In the genomic region with DNA sequence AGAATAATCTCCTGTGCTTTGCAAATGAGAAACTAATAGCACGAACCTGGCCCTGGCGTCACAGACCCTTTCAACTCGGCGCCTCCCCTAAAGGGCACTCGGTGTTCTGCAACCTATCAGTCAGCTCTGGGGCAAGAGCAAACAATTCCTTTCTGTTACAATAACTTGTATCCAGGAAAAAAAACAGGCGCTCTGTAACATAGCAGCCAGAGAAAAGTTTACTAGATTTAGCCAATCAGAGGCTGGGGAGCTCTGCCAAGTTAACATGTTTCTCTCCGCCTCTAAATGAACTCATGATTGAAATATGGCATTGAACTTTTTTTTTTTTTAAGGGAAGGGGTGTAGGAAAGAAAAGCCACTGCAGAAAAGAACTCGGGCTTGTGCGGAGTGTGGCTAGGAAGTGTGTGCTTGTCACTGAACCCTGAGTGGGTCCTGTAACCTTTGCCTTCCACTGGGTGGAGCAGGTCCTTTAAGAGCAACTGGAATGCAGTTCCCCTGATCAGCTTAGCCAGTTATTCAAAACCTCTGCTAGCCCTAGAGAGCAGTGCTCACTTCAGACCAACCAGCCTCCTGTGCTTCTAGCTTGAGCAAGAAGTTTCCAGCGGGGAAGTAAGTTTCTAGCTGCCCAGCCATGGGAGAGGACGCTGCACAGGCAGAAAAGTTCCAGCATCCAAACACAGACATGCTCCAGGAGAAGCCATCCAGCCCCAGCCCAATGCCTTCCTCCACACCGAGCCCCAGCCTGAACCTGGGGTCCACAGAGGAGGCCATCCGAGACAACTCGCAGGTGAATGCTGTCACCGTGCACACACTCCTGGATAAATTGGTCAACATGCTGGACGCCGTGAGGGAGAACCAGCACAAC, we compare ENCODE assay signal across 8 mouse cellular contexts. TPM values are rescaled to one million over a fixed set of nuclear protein-coding genes. Genes with fewer than 3 reads are reported as not detected.
A peak's percentile ranks its signal among the peaks of the same experiment; 100 is the strongest.
DNase-seq lines count a peak whose midpoint lies in the region; ATAC-seq and TF ChIP-seq lines count a peak whose summit lies in the region.

A gene (plus strand): TSS at position 372 of the 865 bp plus-strand sequence.

- no peaks in the 10 kb centered on the region for H3K36me3 ChIP-seq in hindbrain, embryonic 10.5 days
- no peaks in the 10 kb centered on the region for H3K36me3 ChIP-seq in hindbrain, embryonic 11.5 days (ENCODE audit: control insufficient read depth, insufficient read depth, low read length)
- H3K36me3 ChIP-seq in limb, embryonic 11.5 days (ENCODE audit: control insufficient read depth, insufficient read depth, low read length) = no peaks in the 10 kb centered on the region
- no peaks in the 10 kb centered on the region for H3K36me3 ChIP-seq in myocyte (ENCODE audit: control insufficient read depth, insufficient read depth)

- peaks cover 7% of the 10 kb centered on the region; the same call in 1 of the 2 replicates for H3K4me1 ChIP-seq in hindbrain, embryonic 10.5 days (replicated peaks)
- no peaks in the 10 kb centered on the region for H3K4me1 ChIP-seq in hindbrain, embryonic 11.5 days (replicated peaks; ENCODE audit: control insufficient read depth, insufficient read depth, low read length)
- peaks cover 4% of the 10 kb centered on the region; the same call in 1 of the 2 replicates for H3K4me1 ChIP-seq in limb, embryonic 11.5 days (ENCODE audit: control insufficient read depth, insufficient read depth, low read length)

- H3K4me3 ChIP-seq in hindbrain, embryonic 10.5 days = no peak within 1 kb of the TSS
- H3K4me3 ChIP-seq in hindbrain, embryonic 11.5 days (ENCODE audit: low read depth, low read length) = no peak within 1 kb of the TSS
- H3K4me3 ChIP-seq in limb, embryonic 11.5 days (ENCODE audit: low read depth, low read length) = no peak within 1 kb of the TSS
- H3K4me3 ChIP-seq in myocyte = peak within 1 kb of the TSS; percentile 18

- peak within 1 kb of the TSS; percentile 5; the same call in 1 of the 2 replicates for H3K27ac ChIP-seq in hindbrain, embryonic 10.5 days
- no peak within 1 kb of the TSS for H3K27ac ChIP-seq in hindbrain, embryonic 11.5 days (ENCODE audit: low read depth, low read length)
- peak within 1 kb of the TSS; percentile 42; the same call in 1 of the 2 replicates for H3K27ac ChIP-seq in limb, embryonic 11.5 days (replicated peaks; ENCODE audit: low read depth, low read length)

- peak; percentile 8 for DNase-seq in hindbrain, embryonic 10.5 days (ENCODE audit: low spot score)
- DNase-seq in hindbrain, embryonic 11.5 days (ENCODE audit: low spot score) = no peak
- peak; percentile 78 for DNase-seq in fibroblast of lung, adult 2 months (ENCODE audit: low read depth)
- peak; percentile 72 to 78 for DNase-seq in heart, postnatal 14 days
- no peak for DNase-seq in limb, embryonic 11.5 days (ENCODE audit: low spot score)
- DNase-seq in right cerebral cortex, postnatal 4 days = no peak
- no peak for DNase-seq in T-cell, adult 2 months (ENCODE audit: low spot score)

- no peak within 1 kb of the TSS for H3K9ac ChIP-seq in hindbrain, embryonic 11.5 days (ENCODE audit: low read depth, low read length)
- no peak within 1 kb of the TSS for H3K9ac ChIP-seq in limb, embryonic 11.5 days (ENCODE audit: low read length)

- intact Hi-C loops in heart, postnatal 14 days (cut with DNase I) = loop anchor here (2.0 kb wide), 2 partner anchors 22 to 44 kb away; no protein-coding TSS in a partner anchor

- no peaks in the 10 kb centered on the region for H3K27me3 ChIP-seq in hindbrain, embryonic 10.5 days (ENCODE audit: insufficient read depth, poor library complexity, severe bottlenecking)
- H3K27me3 ChIP-seq in hindbrain, embryonic 11.5 days (ENCODE audit: control insufficient read depth, insufficient read depth, low read length) = no peaks in the 10 kb centered on the region
- no peaks in the 10 kb centered on the region for H3K27me3 ChIP-seq in limb, embryonic 11.5 days (ENCODE audit: control insufficient read depth, insufficient read depth, low read length)
- H3K27me3 ChIP-seq in myocyte (ENCODE audit: control insufficient read depth, insufficient read depth, insufficient read length) = no peaks in the 10 kb centered on the region

- ATAC-seq in hindbrain, embryonic 11.5 days (ENCODE audit: low FRiP score) = no peak
- ATAC-seq in limb, embryonic 11.5 days (ENCODE audit: insufficient number of reproducible peaks, low FRiP score, low TSS enrichment, low read depth) = peak; percentile 68

- H3ac ChIP-seq in myocyte (ENCODE audit: control insufficient read depth, insufficient read length) = no peak within 1 kb of the TSS

- TF ChIP-seq POLR2A in myocyte (IDR thresholded peaks at IDR 0.05; ENCODE audit: insufficient read length, low read depth) = no peak

- 68% methylated on average over 17 of the region's 17 CpGs for WGBS in hindbrain, embryonic 10.5 days
- 63% methylated on average over 17 of the region's 17 CpGs for WGBS in hindbrain, embryonic 11.5 days
- WGBS in limb, embryonic 11.5 days = 55% methylated on average over 17 of the region's 17 CpGs

- no peaks in the 10 kb centered on the region for H3K79me2 ChIP-seq in myocyte (ENCODE audit: control insufficient read depth, insufficient read depth)

- H3K9me3 ChIP-seq in hindbrain, embryonic 10.5 days = no peaks in the 10 kb centered on the region
- H3K9me3 ChIP-seq in hindbrain, embryonic 11.5 days (ENCODE audit: control insufficient read depth, low read length) = no peaks in the 10 kb centered on the region
- no peaks in the 10 kb centered on the region for H3K9me3 ChIP-seq in limb, embryonic 11.5 days (ENCODE audit: control insufficient read depth, low read length)

- H3K4me2 ChIP-seq in hindbrain, embryonic 11.5 days (replicated peaks; ENCODE audit: low read depth, low read length) = no peak within 1 kb of the TSS
- no peak within 1 kb of the TSS; the same call in 1 of the 2 replicates for H3K4me2 ChIP-seq in limb, embryonic 11.5 days (ENCODE audit: low read depth, severe bottlenecking)
- peak within 1 kb of the TSS; percentile 75 for H3K4me2 ChIP-seq in myocyte (ENCODE audit: low read depth)

TF ChIP-seq in myocyte, 11 proteins besides CTCF, POLR2A, EP300 and RAD21:
- TF ChIP-seq CEBPB (IDR thresholded peaks at IDR 0.05; ENCODE audit: insufficient read depth, poor library complexity, severe bottlenecking) = no peak
- no peak for TF ChIP-seq MAX (IDR thresholded peaks at IDR 0.05; ENCODE audit: low read depth)
- no peak for TF ChIP-seq E2F4 (IDR thresholded peaks at IDR 0.05; ENCODE audit: insufficient read depth)
- TF ChIP-seq REST (IDR thresholded peaks at IDR 0.05; ENCODE audit: insufficient read depth, insufficient read length) = no peak
- no peak for TF ChIP-seq TCF3 (IDR thresholded peaks at IDR 0.05; ENCODE audit: insufficient read length, low read depth)
- TF ChIP-seq SRF (IDR thresholded peaks at IDR 0.05; ENCODE audit: control insufficient read depth, insufficient read length, low read depth) = no peak
- no peak for TF ChIP-seq POLR2AphosphoS2 (IDR thresholded peaks at IDR 0.05; ENCODE audit: insufficient read length, low read depth)
- no peak for TF ChIP-seq USF1 (IDR thresholded peaks at IDR 0.05; ENCODE audit: low read depth)
- TF ChIP-seq MYOD1 (IDR thresholded peaks at IDR 0.05; ENCODE audit: control insufficient read depth in 1 of 3, insufficient read length in 2 of 3, low read depth in 2 of 3) = no peak
- no peak for TF ChIP-seq MYOG (IDR thresholded peaks at IDR 0.05; ENCODE audit: control insufficient read depth in 1 of 3, insufficient read depth in 1 of 3, insufficient read length in 2 of 3, low read depth in 2 of 3)
- TF ChIP-seq TCF12 (IDR thresholded peaks at IDR 0.05; ENCODE audit: insufficient read depth, poor library complexity, severe bottlenecking) = no peak

RNA-seq across cellular contexts. Expression of the gene that starts here (rescaled TPM):
- polyA plus RNA-seq in hindbrain, embryonic 10.5 days (2016; fragmentation: Nextera tagmentation; extraction: Ambion mirVana) = 2.5 and 3.5 TPM in 2 replicates
- polyA plus RNA-seq in hindbrain, embryonic 11.5 days (2014; fragmentation: Nextera tagmentation; extraction: Ambion mirVana) = 4.5 and 5.0 TPM in 2 replicates
- 100 to 1,000 TPM; 173 to 186 TPM for total RNA-seq in heart, postnatal 14 days (2021)
- 3.2 and 5.0 TPM in 2 replicates for polyA plus RNA-seq in limb, embryonic 11.5 days (2014; fragmentation: Nextera tagmentation; extraction: Ambion mirVana)
- 4.0 TPM for polyA plus RNA-seq in myocyte (2012; fragmentation: generic; extraction: Trizol)

Comparison
In these comparisons a context has a peak if more than half of its experiments do, and no peak if none do; other contexts are left out.
1. DNase-seq: peak in hindbrain, embryonic 10.5 days (single experiment), fibroblast of lung, adult 2 months (single experiment) and heart, postnatal 14 days (2 of 2); none in hindbrain, embryonic 11.5 days (single experiment), limb, embryonic 11.5 days (single experiment), right cerebral cortex, postnatal 4 days (single experiment) and T-cell, adult 2 months (single experiment).